Mouse (Mus musculus) adrenal gland, adult (tissue): Measurements from ENCODE around the gene Ndufa4.
"Not testable (repeated sequence)": the region's sequence is repeated elsewhere in the genome, so short reads cannot be mapped to it uniquely, and the experiment has no call there.

Experiments
- DNase-seq, 2 experiments: peaks; one replicate each; pipeline ENCODE4 v3.0.0; 2022 to 2023; ENCODE audit warnings: low spot score in 1 of 2; ENCODE audit not compliant: inconsistent age in 2 of 2

The Ndufa4 gene

DNA sequence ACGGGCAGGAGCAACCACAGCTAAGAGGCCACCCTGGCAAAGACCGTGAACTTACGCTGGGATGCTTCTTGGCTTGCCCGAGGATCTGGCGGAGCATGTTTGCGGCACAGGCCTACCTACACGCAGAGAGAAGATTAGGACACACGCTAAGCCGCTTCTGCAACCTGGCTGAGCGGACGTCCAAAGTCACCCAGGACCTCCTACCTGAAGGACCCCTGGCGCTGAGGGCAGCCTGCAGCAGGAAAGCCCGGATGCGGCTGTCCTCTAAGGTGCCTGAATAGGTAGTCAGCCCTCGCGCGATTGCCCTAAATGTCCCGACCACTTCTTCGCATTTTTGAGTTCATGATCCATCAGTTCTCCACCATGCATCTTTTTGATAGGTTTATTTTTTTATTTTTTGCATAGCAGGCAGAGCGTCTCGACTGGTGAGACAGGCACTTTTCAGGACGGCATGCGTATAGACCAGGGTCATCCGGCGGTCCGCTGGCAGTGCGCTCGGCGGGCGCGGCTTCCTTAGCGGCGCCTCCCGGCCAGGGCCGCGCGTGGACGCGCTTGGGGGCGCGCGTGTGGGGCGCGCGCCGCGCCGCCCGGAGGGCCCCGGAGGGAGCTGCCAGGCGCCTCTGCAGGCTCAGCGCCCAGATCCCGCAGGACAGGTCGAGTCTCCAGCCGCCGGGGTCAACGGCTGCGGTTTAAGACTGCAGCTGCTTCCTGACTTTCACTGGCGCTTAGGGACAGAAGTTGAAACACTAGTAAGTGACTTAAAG is at the start of gene Ndufa4, which contains the start of gene Phf14:
Ndufa4 (minus strand) TSS at position 229 of the 764 bp plus-strand sequence.
Phf14 (plus strand) TSS at position 541 of the 764 bp plus-strand sequence.
- peak; percentile 94 to 99 for DNase-seq

DNA sequence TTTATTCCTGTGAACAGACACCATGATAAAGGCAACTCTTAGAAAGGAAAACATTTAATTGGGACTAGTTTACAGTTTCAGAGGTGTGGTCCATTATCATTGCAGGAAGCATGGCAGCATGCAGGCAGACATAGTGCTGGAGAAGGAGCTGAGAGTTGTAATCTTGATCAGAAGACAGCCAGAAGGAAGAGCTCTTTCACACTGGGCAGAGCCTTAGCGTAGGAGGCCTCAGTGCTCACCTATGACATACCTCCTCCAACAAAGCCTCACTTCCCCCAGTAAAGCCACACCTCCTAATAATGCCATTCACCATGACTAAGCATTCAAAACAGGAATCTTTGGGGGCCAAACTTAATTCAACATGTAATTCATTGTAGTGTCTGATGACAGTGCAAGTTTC is 40.8 kb upstream of the Ndufa4 start:
- DNase-seq, result no peak

GRCm38 (mm10) chr6:11942089-11942488 is 34.8 kb upstream of the Ndufa4 start:
- DNase-seq, result no peak

DNA sequence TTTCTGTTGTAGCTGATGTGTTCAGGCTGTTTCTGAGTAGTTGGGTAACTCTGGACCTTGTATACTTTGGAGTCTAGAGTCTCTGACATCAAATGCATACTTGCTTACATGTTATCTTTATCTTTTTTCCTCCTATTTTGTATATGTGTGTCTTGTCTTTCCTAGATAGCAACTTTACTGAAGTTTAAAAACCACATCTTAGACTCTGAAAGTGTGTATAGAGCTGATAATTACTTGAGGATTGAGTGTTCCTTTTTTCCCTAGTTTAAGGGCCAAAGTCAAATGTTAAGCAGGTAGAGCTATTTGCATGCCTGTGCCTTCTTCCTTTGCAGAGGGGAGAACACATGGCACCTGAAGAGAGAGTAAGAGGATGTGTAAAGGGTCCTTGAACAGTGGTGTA is 33.6 kb upstream of the Ndufa4 start:
- DNase-seq, result no peak

- DNase-seq, result no peak
These were observed 26.1 kb upstream of the Ndufa4 start for GRCm38 (mm10) chr6:11933403-11933802.

DNA sequence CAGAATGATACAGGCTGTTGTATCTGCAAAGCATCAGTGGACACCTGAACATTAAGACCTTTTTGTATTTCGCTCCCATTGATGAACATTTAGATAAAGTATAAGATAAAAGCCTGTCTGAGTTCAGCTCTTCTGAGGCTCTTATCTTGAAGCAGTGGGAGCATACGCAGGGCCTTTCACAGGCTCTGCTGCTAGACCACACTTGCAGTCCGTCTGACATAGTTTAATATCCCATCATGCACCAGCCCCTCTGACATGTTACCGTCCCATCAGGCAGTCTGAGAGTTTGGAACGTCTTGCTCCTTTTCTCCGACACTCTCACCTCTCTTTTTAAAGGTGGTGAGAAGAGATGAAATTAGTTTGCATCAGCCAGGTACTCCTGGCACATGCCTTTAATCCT is 20.2 kb upstream of the Ndufa4 start:
- DNase-seq, result no peak

- no peak for DNase-seq
These were observed 18.8 kb upstream of the Ndufa4 start for GRCm38 (mm10) chr6:11926082-11926595.

GRCm38 (mm10) chr6:11925496-11926041 is 18.3 kb upstream of the Ndufa4 start:
- peak; percentile 91 to 96 for DNase-seq

DNA sequence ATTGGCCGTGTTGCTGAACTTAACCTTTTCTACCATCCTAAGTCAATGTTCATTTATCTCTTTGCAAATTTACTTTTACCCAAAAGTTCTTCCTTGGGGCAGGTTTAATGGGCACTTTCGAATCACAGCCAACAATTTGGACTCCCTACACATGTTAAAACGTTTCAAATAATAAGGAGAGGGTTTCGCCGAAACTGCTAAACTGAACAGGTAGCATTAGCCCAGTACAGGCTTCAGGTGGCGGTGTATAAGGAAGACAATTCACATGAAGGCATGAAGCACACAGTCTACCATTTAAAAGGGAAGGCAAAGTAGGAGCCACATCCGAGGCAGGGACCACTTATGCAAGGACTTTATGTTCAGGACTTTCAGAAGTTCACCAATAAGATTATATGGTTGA is 873 bp upstream of the Ndufa4 start:
- DNase-seq, result no peak

GRCm38 (mm10) chr6:11906890-11907268 is 418 bp downstream of the Ndufa4 start:
- no peak for DNase-seq

DNA sequence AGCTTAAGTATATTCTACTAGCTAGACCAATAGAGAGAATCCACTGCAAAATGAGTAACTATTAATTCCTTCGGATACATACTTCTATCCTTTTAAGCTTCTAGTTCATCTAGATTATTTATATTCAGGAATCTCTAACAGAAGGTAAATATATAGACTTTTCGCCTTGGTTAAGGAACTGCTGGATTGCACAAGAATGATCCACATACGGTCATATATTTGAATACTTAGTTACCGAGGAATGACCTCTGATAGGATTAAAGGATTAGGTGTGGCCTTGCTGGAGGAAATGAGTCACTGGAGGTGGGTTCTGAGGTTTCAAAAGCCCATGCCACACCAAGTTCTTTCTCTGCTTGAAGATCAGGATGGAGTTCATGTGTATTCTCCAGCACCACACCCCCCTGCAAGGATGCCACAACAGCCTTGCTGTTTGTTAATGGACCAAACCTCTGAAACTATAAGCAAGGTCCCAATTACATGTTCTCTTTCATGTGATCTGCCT is 6.4 kb downstream of the Ndufa4 start:
- no peak for DNase-seq

DNA sequence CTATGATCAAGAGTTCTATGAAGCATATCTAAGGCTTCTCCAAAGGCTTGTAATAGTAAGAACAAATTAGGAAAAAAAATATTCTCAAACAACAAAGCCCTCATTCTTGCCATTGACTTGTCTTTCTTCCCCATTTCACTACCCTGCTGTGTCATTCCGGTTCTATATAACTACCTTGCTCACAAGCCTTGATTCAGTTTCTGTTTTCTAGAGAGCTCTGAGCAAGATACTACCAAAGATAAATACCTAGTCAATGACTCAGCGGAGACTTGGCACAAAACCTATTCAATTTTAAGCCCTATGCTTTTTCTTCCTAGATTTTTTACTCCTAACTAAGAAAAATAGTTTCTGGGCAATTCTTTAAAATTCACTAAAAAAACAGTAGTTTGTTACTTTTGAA is 31.9 kb downstream of the Ndufa4 start:
- DNase-seq, result not testable (repeated sequence)
